Mouse (Mus musculus): ENCODE data around the gene Hist1h2ai. TPM values are rescaled to one million over a fixed set of nuclear protein-coding genes. Genes with fewer than 3 reads are reported as not detected.
"Not testable (repeated sequence)": the region's sequence is repeated elsewhere in the genome, so short reads cannot be mapped to it uniquely, and the experiment has no call there.

Gene Hist1h2ai
- 41.3 and 50.1 TPM in 2 replicates for polyA plus RNA-seq (2016; fragmentation: Nextera tagmentation; extraction: Ambion mirVana)

- H3K4me3 ChIP-seq, result peak within 1 kb of the TSS; percentile 49
- peaks cover 25% of the 10 kb centered on the region for H3K4me1 ChIP-seq
- peak within 1 kb of the TSS; percentile 85 for H3K4me2 ChIP-seq (replicated peaks)
- H3K27ac ChIP-seq, result peak within 1 kb of the TSS; percentile 98
- WGBS, result under 1% methylated on average over 34 of the region's 50 CpGs
- not testable (repeated sequence) for H3K36me3 ChIP-seq, H3K27me3 ChIP-seq, H3K9me3 ChIP-seq
- H3K9ac ChIP-seq, result peak within 1 kb of the TSS; percentile 66
- peak; percentile 89 for ATAC-seq (ENCODE audit: insufficient number of reproducible peaks, insufficient read depth, low FRiP score, low TSS enrichment)
Observed at GRCm38 (mm10) chr13:21715864-21716539, at the start of gene Hist1h2ai, which contains the start of gene Hist1h2bl. Gene Hist1h2ai (plus strand): TSS chr13:21716422. Gene Hist1h2bl (minus strand): TSS chr13:21716143.

- H3K4me2 ChIP-seq (replicated peaks), result no peak within 1 kb of the TSS
- H3K27ac ChIP-seq, result no peak within 1 kb of the TSS
- no peaks in the 10 kb centered on the region for H3K36me3 ChIP-seq
- no peak within 1 kb of the TSS for H3K4me3 ChIP-seq
- ATAC-seq (ENCODE audit: insufficient number of reproducible peaks, insufficient read depth, low FRiP score, low TSS enrichment), result no peak
- no peaks in the 10 kb centered on the region for H3K27me3 ChIP-seq
- H3K9me3 ChIP-seq, result no peaks in the 10 kb centered on the region
- no peak within 1 kb of the TSS for H3K9ac ChIP-seq
- 66% methylated on average over 2 of the region's 2 CpGs for WGBS
- H3K4me1 ChIP-seq, result no peaks in the 10 kb centered on the region
Observed at GRCm38 (mm10) chr13:21677305-21677704, 38.9 kb upstream of the Hist1h2ai start, which contains the start of gene Olfr1360. Gene Olfr1360 (minus strand): TSS chr13:21677405.

GRCm38 (mm10) chr13:21697811-21698210 is 18.4 kb upstream of the Hist1h2ai start, which contains the start of gene Olfr1359:
Gene Olfr1359 (plus strand): TSS chr13:21698111.
- H3K4me1 ChIP-seq, result no peaks in the 10 kb centered on the region
- H3K36me3 ChIP-seq, result no peaks in the 10 kb centered on the region
- no peak within 1 kb of the TSS for H3K9ac ChIP-seq
- no peaks in the 10 kb centered on the region for H3K27me3 ChIP-seq
- H3K9me3 ChIP-seq, result no peaks in the 10 kb centered on the region
- no peak within 1 kb of the TSS for H3K4me2 ChIP-seq (replicated peaks)
- no peak within 1 kb of the TSS for H3K4me3 ChIP-seq
- no peak for ATAC-seq (ENCODE audit: insufficient number of reproducible peaks, insufficient read depth, low FRiP score, low TSS enrichment)
- H3K27ac ChIP-seq, result no peak within 1 kb of the TSS

DNA sequence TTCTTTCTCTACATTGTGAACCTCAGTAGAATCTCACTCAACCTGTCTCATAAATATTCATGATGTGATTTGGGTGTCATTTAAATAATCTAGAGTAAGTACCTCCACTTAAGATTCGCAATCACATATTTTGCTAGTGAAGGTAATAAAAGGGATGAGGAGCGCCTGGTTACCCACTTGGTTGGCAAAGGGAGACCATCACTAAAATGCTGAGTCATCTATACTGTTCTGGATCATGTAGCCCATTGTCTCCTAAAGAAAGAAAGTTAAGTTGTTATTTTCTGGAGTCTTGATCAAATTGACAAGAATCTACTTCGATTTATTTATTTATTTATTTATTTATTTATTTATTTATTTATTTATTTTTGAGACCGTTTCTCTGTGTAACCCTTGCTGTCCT is 9.6 kb upstream of the Hist1h2ai start:
- Histone ChIP-seq H3K9me3 (no peaks in the 10 kb centered on the region), H3K4me3 (no peak overlapping the region), H3K9ac (no peak overlapping the region), H3K27me3 (no peaks in the 10 kb centered on the region), H3K36me3 (no peaks in the 10 kb centered on the region), H3K4me2 (replicated peaks) (no peak overlapping the region), H3K4me1 (no peaks in the 10 kb centered on the region), H3K27ac (no peak overlapping the region)
- WGBS, result 77% methylated on average over 4 of the region's 4 CpGs
- ATAC-seq (ENCODE audit: insufficient number of reproducible peaks, insufficient read depth, low FRiP score, low TSS enrichment), result no peak

- H3K9ac ChIP-seq, result peak overlapping the region; percentile 52
- H3K27ac ChIP-seq, result peak overlapping the region; percentile 73
- ATAC-seq (ENCODE audit: insufficient number of reproducible peaks, insufficient read depth, low FRiP score, low TSS enrichment), result peak; percentile 73
- no peaks in the 10 kb centered on the region for H3K36me3 ChIP-seq
- H3K27me3 ChIP-seq, result no peaks in the 10 kb centered on the region
- WGBS, result under 1% methylated on average over 32 of the region's 32 CpGs
- peak overlapping the region; percentile 32 for H3K4me2 ChIP-seq (replicated peaks)
- H3K4me3 ChIP-seq, result peak overlapping the region; percentile 58
- no peaks in the 10 kb centered on the region for H3K9me3 ChIP-seq
- H3K4me1 ChIP-seq, result peaks cover 4% of the 10 kb centered on the region; the same call in 1 of the 2 replicates
Observed at GRCm38 (mm10) chr13:21710031-21710711, 6.1 kb upstream of the Hist1h2ai start.

- peak overlapping the region; percentile 53 for H3K4me2 ChIP-seq (replicated peaks)
- H3K9me3 ChIP-seq, result no peaks in the 10 kb centered on the region
- 2% methylated on average over 22 of the region's 22 CpGs for WGBS
- H3K9ac ChIP-seq, result peak overlapping the region; percentile 45
- no peaks in the 10 kb centered on the region for H3K27me3 ChIP-seq
- no peak overlapping the region for H3K27ac ChIP-seq
- H3K4me1 ChIP-seq, result peaks cover 7% of the 10 kb centered on the region; the same call in 1 of the 2 replicates
- H3K4me3 ChIP-seq, result peak overlapping the region; percentile 43
- 0 out of 2 replicates have a peak, but pooled peaks have one; percentile 54 for ATAC-seq (ENCODE audit: insufficient number of reproducible peaks, insufficient read depth, low FRiP score, low TSS enrichment)
- H3K36me3 ChIP-seq, result no peaks in the 10 kb centered on the region
Observed at GRCm38 (mm10) chr13:21710821-21711525, 5.2 kb upstream of the Hist1h2ai start.

GRCm38 (mm10) chr13:21711698-21712097 is 4.5 kb upstream of the Hist1h2ai start:
- Histone ChIP-seq H3K27ac (no peak overlapping the region), H3K4me2 (replicated peaks) (peak overlapping the region; percentile 53), H3K27me3 (no peaks in the 10 kb centered on the region), H3K4me3 (peak overlapping the region; percentile 43), H3K9me3 (no peaks in the 10 kb centered on the region), H3K9ac (peak overlapping the region; percentile 45), H3K36me3 (no peaks in the 10 kb centered on the region), H3K4me1 (peaks cover 7% of the 10 kb centered on the region; the same call in 1 of the 2 replicates)
- 34% methylated on average over 4 of the region's 4 CpGs for WGBS
- no peak for ATAC-seq (ENCODE audit: insufficient number of reproducible peaks, insufficient read depth, low FRiP score, low TSS enrichment)

DNA sequence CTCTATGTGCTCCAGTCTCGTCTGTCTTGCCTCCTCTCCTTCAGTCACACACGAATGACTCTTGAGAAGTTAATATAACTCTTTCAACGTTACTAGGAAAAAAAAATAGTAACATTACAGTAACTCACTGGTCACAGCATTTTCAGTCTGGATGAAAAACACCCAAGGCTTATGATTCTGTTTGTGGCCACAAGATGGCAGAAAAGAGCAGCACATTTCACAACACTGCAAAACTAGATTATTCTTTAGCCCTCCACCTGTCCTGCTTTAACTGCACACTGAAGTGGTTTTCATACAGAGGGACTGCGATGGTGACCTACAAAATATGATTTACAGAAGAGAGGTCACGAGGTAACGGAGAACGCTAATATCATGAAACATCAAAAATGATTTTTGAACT is 1.5 kb upstream of the Hist1h2ai start:
- H3K9ac ChIP-seq, result peak overlapping the region; percentile 66
- H3K36me3 ChIP-seq, result no peaks in the 10 kb centered on the region
- WGBS, result under 1% methylated on average over 7 of the region's 7 CpGs
- no peaks in the 10 kb centered on the region for H3K9me3 ChIP-seq
- peak overlapping the region; percentile 49 for H3K4me3 ChIP-seq
- ATAC-seq (ENCODE audit: insufficient number of reproducible peaks, insufficient read depth, low FRiP score, low TSS enrichment), result no peak
- peak overlapping the region; percentile 98 for H3K27ac ChIP-seq
- peak overlapping the region; percentile 85 for H3K4me2 ChIP-seq (replicated peaks)
- H3K27me3 ChIP-seq, result no peaks in the 10 kb centered on the region
- peaks cover 18% of the 10 kb centered on the region; the same call in 1 of the 2 replicates for H3K4me1 ChIP-seq

DNA sequence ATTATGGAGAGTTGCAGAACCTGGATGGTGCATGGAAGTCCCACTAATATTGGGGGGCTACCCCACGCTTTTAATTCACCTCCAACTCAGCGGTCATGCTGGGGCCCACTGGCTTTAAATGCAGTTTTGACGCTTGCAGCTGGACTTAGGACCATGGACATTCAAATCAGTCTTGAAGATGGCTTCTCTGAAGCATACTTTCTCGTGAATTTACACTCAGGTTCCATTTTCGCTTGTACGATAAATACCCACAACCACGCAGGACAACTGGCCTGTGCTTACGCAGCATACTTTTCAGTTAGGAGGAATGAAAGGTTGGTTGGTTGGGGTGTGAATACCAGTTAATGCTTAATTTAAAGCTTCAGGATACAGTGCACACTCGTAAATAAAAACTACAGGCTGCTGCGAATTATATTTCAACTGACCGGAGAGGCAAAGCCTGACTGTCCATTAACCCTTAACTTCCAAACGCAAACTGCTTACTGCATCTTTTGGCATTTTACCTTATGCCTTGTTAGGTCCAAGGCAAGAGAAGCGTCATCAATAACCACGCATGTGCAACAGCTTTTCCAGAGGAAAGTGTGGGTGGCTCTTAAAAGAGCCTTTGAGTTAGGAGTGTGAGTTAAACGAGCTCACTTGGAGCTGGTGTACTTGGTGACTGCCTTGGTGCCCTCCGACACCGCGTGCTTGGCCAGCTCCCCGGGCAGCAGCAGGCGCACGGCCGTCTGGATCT is 925 bp upstream of the Hist1h2ai start:
- H3K9me3 ChIP-seq, result no peaks in the 10 kb centered on the region
- H3K27me3 ChIP-seq, result no peaks in the 10 kb centered on the region
- no peaks in the 10 kb centered on the region for H3K36me3 ChIP-seq
- no peak for ATAC-seq (ENCODE audit: insufficient number of reproducible peaks, insufficient read depth, low FRiP score, low TSS enrichment)
- under 1% methylated on average over 22 of the region's 22 CpGs for WGBS
- H3K4me3 ChIP-seq, result peak overlapping the region; percentile 49
- H3K9ac ChIP-seq, result peak overlapping the region; percentile 66
- H3K4me2 ChIP-seq (replicated peaks), result peak overlapping the region; percentile 85
- H3K4me1 ChIP-seq, result peaks cover 19% of the 10 kb centered on the region
- peak overlapping the region; percentile 98 for H3K27ac ChIP-seq

- Histone ChIP-seq H3K27ac (peak overlapping the region; percentile 98), H3K9ac (peak overlapping the region; percentile 65), H3K4me3 (peak overlapping the region; percentile 49), H3K4me2 (replicated peaks) (peak overlapping the region; percentile 85), H3K4me1 (peaks cover 26% of the 10 kb centered on the region)
- not testable (repeated sequence) for H3K36me3 ChIP-seq; H3K9me3 ChIP-seq; ATAC-seq (ENCODE audit: insufficient number of reproducible peaks, insufficient read depth, low FRiP score, low TSS enrichment); H3K27me3 ChIP-seq
- under 1% methylated on average over 13 of the region's 38 CpGs for WGBS
Observed at GRCm38 (mm10) chr13:21716540-21717391, 544 bp downstream of the Hist1h2ai start.
